ENCODE assay signal across 22 mouse cellular contexts in genomic region chr9:56915695-56916410, GRCm38 (mm10). TPM values are rescaled to one million over a fixed set of nuclear protein-coding genes. Genes with fewer than 3 reads are reported as not detected.
A peak's percentile ranks its signal among the peaks of the same experiment; 100 is the strongest.
DNase-seq lines count a peak whose midpoint lies in the region; ATAC-seq lines count a peak whose summit lies in the region.
"Had no signal": no experiment of that assay in that cellular context is flagged by ENCODE, and none has a peak within 500 bp of the region (broad histone marks: within the 10 kb centered on the region; RNA-seq: fewer than 3 reads in every experiment).

No protein-coding gene starts in this region.

- no peaks in the 10 kb centered on the region for H3K9me3 ChIP-seq in embryonic facial prominence, embryonic 15.5 days (replicated peaks)
- H3K9me3 ChIP-seq in embryonic facial prominence, embryonic 10.5 days = no peaks in the 10 kb centered on the region
- no peaks in the 10 kb centered on the region for H3K9me3 ChIP-seq in kidney, embryonic 14.5 days (ENCODE audit: control insufficient read depth, low read length)

- H3K4me1 ChIP-seq in embryonic facial prominence, embryonic 15.5 days = peaks cover 14% of the 10 kb centered on the region
- H3K4me1 ChIP-seq in embryonic facial prominence, embryonic 10.5 days = peaks cover 5% of the 10 kb centered on the region; the same call in 1 of the 2 replicates
- H3K4me1 ChIP-seq in kidney, embryonic 14.5 days (ENCODE audit: control insufficient read depth, insufficient read depth, low read length) = no peaks in the 10 kb centered on the region

- no peak overlapping the region for H3K4me3 ChIP-seq in embryonic facial prominence, embryonic 15.5 days (replicated peaks)
- H3K4me3 ChIP-seq in embryonic facial prominence, embryonic 10.5 days = no peak overlapping the region
- H3K4me3 ChIP-seq in kidney, embryonic 14.5 days (ENCODE audit: low read length) = no peak overlapping the region
- H3K4me3 ChIP-seq: erythroblast, embryonic 14.5 days; myocyte had no signal

- 0 out of 2 replicates have a peak overlapping the region, but pooled peaks have one; percentile 11 for H3K27ac ChIP-seq in embryonic facial prominence, embryonic 15.5 days (replicated peaks)
- no peak overlapping the region for H3K27ac ChIP-seq in embryonic facial prominence, embryonic 10.5 days (replicated peaks)
- no peak overlapping the region for H3K27ac ChIP-seq in kidney, embryonic 14.5 days (ENCODE audit: low read depth, low read length)
- H3K27ac ChIP-seq: hindbrain, embryonic 14.5 days had no signal

- H3K36me3 ChIP-seq in embryonic facial prominence, embryonic 15.5 days = peaks cover 44% of the 10 kb centered on the region
- peaks cover 70% of the 10 kb centered on the region for H3K36me3 ChIP-seq in embryonic facial prominence, embryonic 10.5 days (replicated peaks)
- peaks cover 41% of the 10 kb centered on the region for H3K36me3 ChIP-seq in kidney, embryonic 14.5 days (ENCODE audit: control insufficient read depth, insufficient read depth, low read length)

- no peak overlapping the region for H3K4me2 ChIP-seq in embryonic facial prominence, embryonic 15.5 days (replicated peaks)
- H3K4me2 ChIP-seq in kidney, embryonic 14.5 days (replicated peaks; ENCODE audit: low read depth, low read length) = no peak overlapping the region
- H3K4me2 ChIP-seq: hindbrain, embryonic 14.5 days had no signal

- DNase-seq in embryonic facial prominence, embryonic 10.5 days (ENCODE audit: low spot score) = no peak
- peak; percentile 29 to 40 for DNase-seq in kidney, postnatal 36 days
- peak; percentile 54 for DNase-seq in ZHBTc4 (ENCODE audit: low read depth, low spot score)
- DNase-seq in heart, postnatal 25 days (ENCODE audit: low spot score) = peak; percentile 28
- DNase-seq in thymus, postnatal 25 days = no peak
- DNase-seq: cerebellum, adult 11 months; cerebellum, postnatal 25 days; kidney, postnatal 10 days; midbrain, embryonic 14.5 days; thymus, postnatal 36 days had no signal

- no peaks in the 10 kb centered on the region for H3K27me3 ChIP-seq in embryonic facial prominence, embryonic 15.5 days
- no peaks in the 10 kb centered on the region for H3K27me3 ChIP-seq in embryonic facial prominence, embryonic 10.5 days (replicated peaks; ENCODE audit: low read depth, poor library complexity, severe bottlenecking)
- H3K27me3 ChIP-seq in kidney, embryonic 14.5 days (ENCODE audit: control insufficient read depth, insufficient read depth, low read length) = no peaks in the 10 kb centered on the region

- no peak overlapping the region for H3K9ac ChIP-seq in embryonic facial prominence, embryonic 15.5 days
- H3K9ac ChIP-seq in kidney, embryonic 14.5 days (ENCODE audit: low read depth, low read length) = no peak overlapping the region
- H3K9ac ChIP-seq: hindbrain, embryonic 14.5 days had no signal

- no peak for ATAC-seq in embryonic facial prominence, embryonic 15.5 days (ENCODE audit: insufficient number of reproducible peaks, low FRiP score, low TSS enrichment, low read depth)
- no peak for ATAC-seq in kidney, embryonic 14.5 days (ENCODE audit: low FRiP score, low TSS enrichment)
- ATAC-seq: activated CD4-positive, CD25-positive, alpha-beta regulatory T cell, adult 4 months; forebrain, embryonic 14.5 days; intestine, embryonic 16.5 days had no signal

- WGBS in embryonic facial prominence, embryonic 15.5 days = 64% methylated on average over 5 of the region's 5 CpGs
- 80% methylated on average over 5 of the region's 5 CpGs for WGBS in embryonic facial prominence, embryonic 10.5 days
- WGBS in kidney, embryonic 14.5 days = 78% methylated on average over 5 of the region's 5 CpGs

- intact Hi-C loops in heart, postnatal 25 days (cut with DNase I) = no loop called here

RNA-seq across cellular contexts. Expression of gene Snx33, which starts 12.3 kb away (rescaled TPM):
- polyA plus RNA-seq in embryonic facial prominence, embryonic 15.5 days (2015; fragmentation: Nextera tagmentation; extraction: Ambion mirVana) = 10.3 and 12.2 TPM in 2 replicates
- polyA plus RNA-seq in embryonic facial prominence, embryonic 10.5 days (2016; fragmentation: Nextera tagmentation; extraction: Ambion mirVana) = 10.4 and 11.1 TPM in 2 replicates
- polyA plus RNA-seq in kidney, embryonic 14.5 days (2014; fragmentation: Nextera tagmentation; extraction: Ambion mirVana) = 4.1 and 8.3 TPM in 2 replicates
- total RNA-seq in heart, postnatal 25 days (2021) = 10 to 100 TPM in 1 of 2 experiments, 1 to 10 TPM in 1; 8.9 to 12.5 TPM
- polyA plus RNA-seq: erythroblast, embryonic 14.5 days had no signal

RNA-seq across cellular contexts. Expression of gene Imp3, which starts 21.4 kb away (rescaled TPM):
- polyA plus RNA-seq in embryonic facial prominence, embryonic 15.5 days (2015; fragmentation: Nextera tagmentation; extraction: Ambion mirVana) = 89.4 and 95.0 TPM in 2 replicates
- 66.3 and 69.3 TPM in 2 replicates for polyA plus RNA-seq in embryonic facial prominence, embryonic 10.5 days (2016; fragmentation: Nextera tagmentation; extraction: Ambion mirVana)
- polyA plus RNA-seq in kidney, embryonic 14.5 days (2014; fragmentation: Nextera tagmentation; extraction: Ambion mirVana) = 98.4 and 111 TPM in 2 replicates
- total RNA-seq in heart, postnatal 25 days (2021) = 10 to 100 TPM; 53.2 to 54.8 TPM

RNA-seq across cellular contexts. Expression of gene Snupn, which starts 34.8 kb away (rescaled TPM):
- 25.3 and 27.9 TPM in 2 replicates for polyA plus RNA-seq in embryonic facial prominence, embryonic 15.5 days (2015; fragmentation: Nextera tagmentation; extraction: Ambion mirVana)
- polyA plus RNA-seq in embryonic facial prominence, embryonic 10.5 days (2016; fragmentation: Nextera tagmentation; extraction: Ambion mirVana) = 27.1 and 28.1 TPM in 2 replicates
- polyA plus RNA-seq in kidney, embryonic 14.5 days (2014; fragmentation: Nextera tagmentation; extraction: Ambion mirVana) = 24.3 and 27.7 TPM in 2 replicates
- total RNA-seq in heart, postnatal 25 days (2021) = 10 to 100 TPM in 1 of 2 experiments, 1 to 10 TPM in 1; 9.9 to 10.1 TPM
- polyA plus RNA-seq: erythroblast, embryonic 14.5 days had no signal

RNA-seq across cellular contexts. Expression of gene Cspg4, which starts 51.0 kb away (rescaled TPM):
- 31.2 and 34.1 TPM in 2 replicates for polyA plus RNA-seq in embryonic facial prominence, embryonic 15.5 days (2015; fragmentation: Nextera tagmentation; extraction: Ambion mirVana)
- polyA plus RNA-seq in embryonic facial prominence, embryonic 10.5 days (2016; fragmentation: Nextera tagmentation; extraction: Ambion mirVana) = 2.2 and 2.5 TPM in 2 replicates
- polyA plus RNA-seq in kidney, embryonic 14.5 days (2014; fragmentation: Nextera tagmentation; extraction: Ambion mirVana) = 15.7 and 19.2 TPM in 2 replicates
- 10 to 100 TPM; 15.2 to 20.4 TPM for total RNA-seq in heart, postnatal 25 days (2021)
- total RNA-seq: megakaryocyte, adult 5-6 weeks; neutrophil, adult 5-6 weeks had no signal
- polyA plus RNA-seq: erythroblast, embryonic 14.5 days had no signal

RNA-seq across cellular contexts. Expression of gene Odf3l1, which starts 51.4 kb away (rescaled TPM):
- polyA plus RNA-seq in embryonic facial prominence, embryonic 15.5 days (2015; fragmentation: Nextera tagmentation; extraction: Ambion mirVana) = 0.88 and 1.1 TPM in 2 replicates
- polyA plus RNA-seq in embryonic facial prominence, embryonic 10.5 days (2016; fragmentation: Nextera tagmentation; extraction: Ambion mirVana) = not detected in 2 replicates
- 0.20 TPM in 1 of 2 replicates, not detected in the other for polyA plus RNA-seq in kidney, embryonic 14.5 days (2014; fragmentation: Nextera tagmentation; extraction: Ambion mirVana)
- total RNA-seq in heart, postnatal 25 days (2021) = not detected
- total RNA-seq: left cerebral cortex, postnatal 14 days; megakaryocyte, adult 5-6 weeks; neutrophil, adult 5-6 weeks had no signal
- polyA plus RNA-seq: activated CD4-positive, CD25-positive, alpha-beta regulatory T cell, adult 4 months; erythroblast, embryonic 14.5 days; forebrain, embryonic 14.5 days; hindbrain, embryonic 14.5 days; liver, embryonic 16.5 days; midbrain, embryonic 14.5 days had no signal

Comparison
In these comparisons a context has a peak if more than half of its experiments do, and no peak if none do; other contexts are left out.
1. DNase-seq: peak in kidney, postnatal 36 days (2 of 2), ZHBTc4 (single experiment) and heart, postnatal 25 days (single experiment); none in embryonic facial prominence, embryonic 10.5 days (single experiment) and thymus, postnatal 25 days (single experiment).